ENCODE assay signal across 24 mouse cellular contexts in the genomic region with DNA sequence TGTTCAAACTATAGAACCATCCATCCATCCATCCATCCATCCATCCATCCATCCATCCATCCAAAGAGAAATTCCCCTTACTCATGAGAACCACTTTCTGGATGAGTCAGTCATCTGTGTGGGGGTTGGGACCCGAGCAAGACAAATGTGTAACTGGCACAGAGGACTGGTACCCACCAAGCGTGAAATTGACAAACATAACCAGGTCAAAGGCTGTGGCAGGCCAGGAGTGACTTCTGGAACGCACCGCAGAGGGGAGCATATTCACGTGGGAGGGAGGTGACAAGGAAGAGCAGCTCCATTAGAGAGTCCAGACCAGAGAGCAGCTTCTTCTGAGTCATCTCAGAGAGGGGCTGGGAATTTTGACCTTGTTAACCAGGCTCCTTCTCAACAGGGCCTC. TPM values are rescaled to one million over a fixed set of nuclear protein-coding genes. Genes with fewer than 3 reads are reported as not detected.
A peak's percentile ranks its signal among the peaks of the same experiment; 100 is the strongest.
DNase-seq lines count a peak whose midpoint lies in the region; ATAC-seq and TF ChIP-seq lines count a peak whose summit lies in the region.
"Had no signal": no experiment of that assay in that cellular context is flagged by ENCODE, and none has a peak within 500 bp of the region (broad histone marks: within the 10 kb centered on the region; RNA-seq: fewer than 3 reads in every experiment).

No protein-coding gene starts in this region.

- H3K9me3 ChIP-seq in hindbrain, postnatal 0 days (ENCODE audit: low read length), result no peaks in the 10 kb centered on the region
- H3K9me3 ChIP-seq in forebrain, embryonic 16.5 days (ENCODE audit: control insufficient read depth, low read length), result no peaks in the 10 kb centered on the region
- H3K9me3 ChIP-seq: embryonic facial prominence, embryonic 12.5 days; forebrain, embryonic 15.5 days; heart, embryonic 15.5 days had no signal

- TF ChIP-seq POLR2A in lung, adult 2 months (IDR thresholded peaks at IDR 0.05; ENCODE audit: borderline replicate concordance, extremely low read depth, low read depth, low read length), result no peak

- no peak overlapping the region for H3K4me3 ChIP-seq in lung, adult 2 months (replicated peaks; ENCODE audit: extremely low read depth, low read depth, low read length)
- no peak overlapping the region for H3K4me3 ChIP-seq in hindbrain, postnatal 0 days (ENCODE audit: low read length)
- no peak overlapping the region for H3K4me3 ChIP-seq in forebrain, embryonic 16.5 days (replicated peaks; ENCODE audit: low read length)
- H3K4me3 ChIP-seq: embryonic facial prominence, embryonic 12.5 days; forebrain, embryonic 15.5 days; heart, embryonic 15.5 days had no signal

- no peak overlapping the region for H3K9ac ChIP-seq in hindbrain, postnatal 0 days (replicated peaks; ENCODE audit: low read length)
- H3K9ac ChIP-seq in forebrain, embryonic 16.5 days (replicated peaks; ENCODE audit: low read depth, low read length), result no peak overlapping the region
- H3K9ac ChIP-seq: embryonic facial prominence, embryonic 12.5 days; forebrain, embryonic 15.5 days; heart, embryonic 15.5 days; hindbrain, embryonic 14.5 days had no signal

- H3K4me2 ChIP-seq in hindbrain, postnatal 0 days (ENCODE audit: low read depth, low read length), result no peak overlapping the region
- H3K4me2 ChIP-seq in forebrain, embryonic 16.5 days (ENCODE audit: low read length), result no peak overlapping the region
- H3K4me2 ChIP-seq: embryonic facial prominence, embryonic 12.5 days; forebrain, embryonic 15.5 days; heart, embryonic 11.5 days; heart, embryonic 15.5 days; hindbrain, embryonic 14.5 days had no signal

- no peak for ATAC-seq in hindbrain, postnatal 0 days
- no peak for ATAC-seq in forebrain, embryonic 16.5 days
- ATAC-seq: forebrain, embryonic 15.5 days had no signal

- no peaks in the 10 kb centered on the region for H3K27me3 ChIP-seq in hindbrain, postnatal 0 days (ENCODE audit: insufficient read depth, low read length)
- H3K27me3 ChIP-seq in forebrain, embryonic 16.5 days (replicated peaks; ENCODE audit: control insufficient read depth, insufficient read depth, low read length), result no peaks in the 10 kb centered on the region
- H3K27me3 ChIP-seq: CH12.LX; embryonic facial prominence, embryonic 12.5 days; forebrain, embryonic 15.5 days had no signal

- WGBS in lung, adult 2 months, result 77% methylated on average over 5 of the region's 5 CpGs
- 59% methylated on average over 5 of the region's 5 CpGs for whole genome bisulfite sequencing in hindbrain, postnatal 0 days
- 84% methylated on average over 5 of the region's 5 CpGs for WGBS in forebrain, embryonic 16.5 days

- H3K4me1 ChIP-seq in lung, adult 2 months (ENCODE audit: control insufficient read depth, insufficient read depth, low read length), result no peaks in the 10 kb centered on the region
- H3K4me1 ChIP-seq in hindbrain, postnatal 0 days (ENCODE audit: insufficient read depth, low read length), result no peaks in the 10 kb centered on the region
- no peaks in the 10 kb centered on the region for H3K4me1 ChIP-seq in forebrain, embryonic 16.5 days (replicated peaks; ENCODE audit: control insufficient read depth, insufficient read depth, low read length)
- H3K4me1 ChIP-seq: embryonic facial prominence, embryonic 12.5 days; forebrain, embryonic 15.5 days; heart, embryonic 15.5 days had no signal

- H3K27ac ChIP-seq in hindbrain, postnatal 0 days, result no peak overlapping the region
- no peak overlapping the region for H3K27ac ChIP-seq in forebrain, embryonic 16.5 days (ENCODE audit: low read length)
- H3K27ac ChIP-seq: embryonic facial prominence, embryonic 12.5 days; forebrain, embryonic 15.5 days; heart, embryonic 15.5 days; hindbrain, embryonic 14.5 days had no signal

- peak; percentile 27 for DNase-seq in retina, postnatal 1 day
- no peak for DNase-seq in retina, embryonic 14.5 days (ENCODE audit: low spot score)
- DNase-seq in kidney, adult 9 months, result peak; percentile 89
- DNase-seq in kidney, postnatal 10 days, result peak; percentile 50
- peak; percentile 38 to 64 for DNase-seq in kidney, postnatal 4 days
- no peak for DNase-seq in lung, adult 2 months
- no peak for DNase-seq in hindbrain, postnatal 0 days (ENCODE audit: low spot score)
- DNase-seq: adrenal gland, adult 2 months; adrenal gland, postnatal 36 days; cerebellum, adult 2 months; cerebellum, postnatal 14 days; gastrocnemius, postnatal 14 days; heart, postnatal 14 days had no signal

- TF ChIP-seq CTCF in lung, adult 2 months (IDR thresholded peaks at IDR 0.05; ENCODE audit: insufficient read depth, low read length), result no peak
- no peak for TF ChIP-seq CTCF in hindbrain, postnatal 0 days (IDR thresholded peaks at IDR 0.05; ENCODE audit: low read depth)

- H3K36me3 ChIP-seq in hindbrain, postnatal 0 days (ENCODE audit: insufficient read depth, low read length), result 0 out of 2 replicates have a peak, but pooled peaks cover 2% of the 10 kb centered on the region
- peaks cover 4% of the 10 kb centered on the region; the same call in 1 of the 2 replicates for H3K36me3 ChIP-seq in forebrain, embryonic 16.5 days (ENCODE audit: control insufficient read depth, insufficient read depth)

RNA-seq across cellular contexts. Expression of gene Slc5a10, which starts 1.5 kb away (rescaled TPM):
- 0.06 TPM in 1 of 2 replicates, not detected in the other for polyA plus RNA-seq in lung, adult 2 months (2012; rRNA removed)
- 0.21 TPM in 1 of 2 replicates, not detected in the other for total RNA-seq in hindbrain, postnatal 0 days (2014; rRNA removed)
- polyA plus RNA-seq in hindbrain, postnatal 0 days (2015; fragmentation: Nextera tagmentation; extraction: Ambion mirVana), result 0.19 and 0.20 TPM in 2 replicates
- not detected in 2 replicates for polyA plus RNA-seq in forebrain, embryonic 16.5 days (2015; fragmentation: Nextera tagmentation; extraction: Ambion mirVana)
- total RNA-seq: gastrocnemius, adult 18-20 months; gastrocnemius, postnatal 14 days; granulocyte monocyte progenitor cell, adult 5-6 weeks; heart, postnatal 14 days; hematopoietic stem cell, adult 5-6 weeks had no signal
- polyA plus RNA-seq: forebrain, embryonic 11.5 days; forebrain, embryonic 15.5 days; heart, embryonic 11.5 days; heart, embryonic 15.5 days; hindbrain, embryonic 14.5 days had no signal

RNA-seq across cellular contexts. Expression of gene Fam83g, which starts 38.2 kb away (rescaled TPM):
- 2.7 and 7.5 TPM in 2 replicates for polyA plus RNA-seq in lung, adult 2 months (2012; rRNA removed)
- total RNA-seq in hindbrain, postnatal 0 days (2014; rRNA removed), result 0.11 and 0.21 TPM in 2 replicates
- polyA plus RNA-seq in hindbrain, postnatal 0 days (2015; fragmentation: Nextera tagmentation; extraction: Ambion mirVana), result 0.10 TPM in 2 replicates
- 0.36 and 0.46 TPM in 2 replicates for polyA plus RNA-seq in forebrain, embryonic 16.5 days (2015; fragmentation: Nextera tagmentation; extraction: Ambion mirVana)
- total RNA-seq: granulocyte monocyte progenitor cell, adult 5-6 weeks had no signal

RNA-seq across cellular contexts. Expression of gene Prpsap2, which starts 39.8 kb away (rescaled TPM):
- 10.7 and 14.2 TPM in 2 replicates for polyA plus RNA-seq in lung, adult 2 months (2012; rRNA removed)
- 42.7 and 46.2 TPM in 2 replicates for total RNA-seq in hindbrain, postnatal 0 days (2014; rRNA removed)
- 40.7 and 45.6 TPM in 2 replicates for polyA plus RNA-seq in hindbrain, postnatal 0 days (2015; fragmentation: Nextera tagmentation; extraction: Ambion mirVana)
- 59.3 and 69.4 TPM in 2 replicates for polyA plus RNA-seq in forebrain, embryonic 16.5 days (2015; fragmentation: Nextera tagmentation; extraction: Ambion mirVana)

Comparison
In these comparisons a context has a peak if more than half of its experiments do, and no peak if none do; other contexts are left out.
1. DNase-seq: peak in retina, postnatal 1 day (single experiment), kidney, adult 9 months (single experiment), kidney, postnatal 10 days (single experiment) and kidney, postnatal 4 days (2 of 2); none in retina, embryonic 14.5 days (single experiment), lung, adult 2 months (single experiment) and hindbrain, postnatal 0 days (single experiment).